Mouse (Mus musculus): Measurements from ENCODE around the gene Lnx1.

DNA sequence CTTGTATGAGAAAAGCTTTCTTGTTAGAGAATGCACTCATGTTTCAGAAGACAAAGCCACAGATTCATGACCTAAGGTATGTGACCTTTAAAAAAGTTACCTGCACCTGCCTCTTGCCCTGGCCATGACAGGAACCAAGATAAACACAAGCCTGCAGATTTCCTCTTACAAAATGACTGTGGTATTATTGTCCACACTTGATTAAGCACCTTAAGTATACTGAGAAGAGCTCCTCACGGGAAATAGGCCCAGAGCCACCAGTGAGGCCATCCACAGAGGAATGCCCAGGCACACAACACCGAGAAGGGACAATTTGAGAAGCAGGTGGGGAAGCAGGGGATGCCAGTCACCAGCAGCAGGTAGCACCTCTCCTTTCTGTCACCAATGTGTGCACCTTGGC lies 18.9 kb downstream of the Lnx1 start:
- TF ChIP-seq CTCF (IDR thresholded peaks at IDR 0.05; ENCODE audit: low read depth) = no peak
- no peak for TF ChIP-seq EP300 (IDR thresholded peaks at IDR 0.05; ENCODE audit: low read depth)
